Mouse (Mus musculus) stomach, embryonic 15.5 days (tissue): ENCODE results near the gene 1700019D03Rik. TPM values are rescaled to one million over a fixed set of nuclear protein-coding genes. Genes with fewer than 3 reads are reported as not detected.
"Not testable (repeated sequence)": the region's sequence is repeated elsewhere in the genome, so short reads cannot be mapped to it uniquely, and the experiment has no call there.

ENCODE experiments used
- ATAC-seq: fragments of 200-750 bp; cut with Nextera tagmentation; 2 replicates; pipeline ENCODE4 v1.8.0; 2017; ENCODE audit warnings: low read depth, moderate number of reproducible peaks, moderate TSS enrichment; ENCODE audit not compliant: insufficient read depth, low FRiP score
- H3K27ac ChIP-seq: fragments of 300-500 bp; sonication (generic); 2 replicates; pipeline ENCODE4 v1.5.1; 2015; ENCODE audit warnings: mild to moderate bottlenecking, inconsistent platforms
- H3K27me3 ChIP-seq: fragments of 300-500 bp; sonication (generic); replicated peaks from 2 replicates; pipeline ENCODE4 v1.6.1; 2015; ENCODE audit warnings: inconsistent platforms
- H3K36me3 ChIP-seq: fragments of 300-500 bp; sonication (generic); 2 replicates; pipeline ENCODE4 v1.6.1; 2015; ENCODE audit warnings: inconsistent platforms
- H3K4me1 ChIP-seq: fragments of 300-500 bp; sonication (generic); 2 replicates; pipeline ENCODE4 v1.6.1; 2015; ENCODE audit warnings: inconsistent platforms
- H3K4me2 ChIP-seq: fragments of 300-500 bp; sonication (generic); 2 replicates; pipeline ENCODE4 v1.6.1; 2015; ENCODE audit warnings: mild to moderate bottlenecking, inconsistent platforms
- H3K4me3 ChIP-seq: fragments of 300-500 bp; sonication (generic); replicated peaks from 2 replicates; pipeline ENCODE4 v1.5.1; 2015; ENCODE audit warnings: inconsistent platforms
- H3K9ac ChIP-seq: fragments of 300-500 bp; sonication (generic); 2 replicates; pipeline ENCODE4 v1.6.1; 2015; ENCODE audit warnings: inconsistent platforms
- H3K9me3 ChIP-seq: fragments of 300-500 bp; sonication (generic); 2 replicates; pipeline ENCODE4 v1.6.1; 2016; ENCODE audit warnings: inconsistent platforms
- WGBS: fragments of 180-500 bp; shearing (Covaris S2); methylation state at CpG from one replicate; pipeline ENCODE4 v1.1.7; 2015; 5-methylcytosine and 5-hydroxymethylcytosine counted together
- polyA plus RNA-seq: library from polyadenylated mRNA; unstranded; fragments of >200 nt; fragmentation: Nextera tagmentation; extraction: Ambion mirVana; gene quantifications from 2 replicates; pipeline ENCODE4 v1.2.1, GENCODE M21; 2015

Gene 1700019D03Rik
- polyA plus RNA-seq, 1 experiment from 2014 or later, result 13.5 TPM

DNA sequence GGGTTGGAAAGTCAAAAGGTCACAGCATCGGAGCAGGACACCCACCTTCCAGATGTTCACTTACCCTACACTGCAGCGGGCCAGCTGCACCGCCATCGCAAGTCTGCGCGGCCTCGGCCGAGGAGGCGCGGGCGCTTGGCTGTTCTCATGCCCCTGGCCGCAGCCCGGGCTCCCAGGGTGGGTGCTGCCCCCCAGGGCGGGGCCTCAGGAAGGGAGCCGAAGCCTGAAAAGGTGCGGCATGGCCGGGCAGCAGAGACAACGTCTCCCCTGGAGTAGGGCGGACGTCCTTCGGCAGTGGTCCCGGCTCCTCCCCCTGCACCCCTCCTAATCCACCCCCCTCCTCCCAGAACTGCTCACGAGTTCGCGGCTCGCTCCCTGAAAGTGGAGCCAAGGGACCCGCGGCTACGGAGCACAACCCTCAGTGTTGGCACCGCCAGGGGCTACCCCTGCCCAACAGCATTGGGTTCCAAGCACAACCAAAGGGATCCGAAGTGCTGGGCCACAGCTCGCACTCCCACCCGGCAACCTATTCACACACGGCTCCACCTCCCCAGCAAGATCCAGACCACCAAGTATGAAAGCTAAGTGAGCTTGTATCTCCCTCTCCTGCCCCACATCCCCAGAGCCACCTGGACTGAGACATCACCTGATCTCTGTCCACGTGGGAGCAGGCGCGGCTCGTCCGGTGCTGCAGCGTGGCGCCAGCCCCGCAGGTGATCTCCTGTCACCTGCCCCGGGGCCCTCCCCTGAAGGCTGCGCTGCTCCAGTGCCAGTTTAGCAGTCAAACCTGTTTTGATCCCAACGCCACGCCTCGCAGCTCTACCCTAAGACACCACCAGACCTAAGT lies 67.2 kb downstream of the 1700019D03Rik start:
- WGBS, result under 1% methylated on average over 47 of the region's 47 CpGs
- no peak overlapping the region; the same call in 1 of the 2 replicates for H3K27ac ChIP-seq
- ATAC-seq, result peak; percentile 89

DNA sequence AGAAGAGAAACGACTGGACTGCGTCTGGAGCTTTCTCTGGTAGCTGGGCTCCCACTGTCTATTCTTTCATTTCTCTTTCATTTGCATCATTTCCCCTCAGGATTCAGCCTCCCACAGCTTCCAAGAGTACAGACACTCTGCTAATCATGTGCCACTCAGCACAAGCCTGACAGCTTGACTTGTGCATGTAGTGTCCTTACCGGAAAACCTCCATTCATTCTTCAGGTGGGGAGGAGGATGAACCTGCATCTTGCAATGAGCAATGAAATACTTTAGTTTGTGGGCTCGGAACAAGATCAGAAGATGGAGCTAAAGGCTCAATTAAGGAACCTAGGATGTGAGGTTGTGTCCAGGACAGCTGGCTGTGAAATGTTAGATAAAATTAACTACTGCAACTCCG lies 67.8 kb downstream of the 1700019D03Rik start:
- peak overlapping the region; percentile 60 for H3K4me3 ChIP-seq
- peak overlapping the region; percentile 99 for H3K4me2 ChIP-seq
- no peak for ATAC-seq
- H3K36me3 ChIP-seq, result no peaks in the 10 kb centered on the region
- H3K27me3 ChIP-seq, result no peaks in the 10 kb centered on the region
- H3K4me1 ChIP-seq, result peaks cover 3% of the 10 kb centered on the region; the same call in 1 of the 2 replicates
- 3% methylated on average over 5 of the region's 5 CpGs for WGBS
- H3K9me3 ChIP-seq, result no peaks in the 10 kb centered on the region
- peak overlapping the region; percentile 46; the same call in 1 of the 2 replicates for H3K9ac ChIP-seq
- no peak overlapping the region for H3K27ac ChIP-seq

More for the DNA sequence above, 67.2 kb downstream of the 1700019D03Rik start:
- Histone ChIP-seq H3K27me3 (no peaks in the 10 kb centered on the region), H3K9me3 (no peaks in the 10 kb centered on the region), H3K9ac (peak overlapping the region; percentile 46; the same call in 1 of the 2 replicates), H3K36me3 (no peaks in the 10 kb centered on the region), H3K4me2 (peak overlapping the region; percentile 99), H3K4me3 (peak overlapping the region; percentile 60), H3K4me1 (peaks cover 3% of the 10 kb centered on the region; the same call in 1 of the 2 replicates)

DNA sequence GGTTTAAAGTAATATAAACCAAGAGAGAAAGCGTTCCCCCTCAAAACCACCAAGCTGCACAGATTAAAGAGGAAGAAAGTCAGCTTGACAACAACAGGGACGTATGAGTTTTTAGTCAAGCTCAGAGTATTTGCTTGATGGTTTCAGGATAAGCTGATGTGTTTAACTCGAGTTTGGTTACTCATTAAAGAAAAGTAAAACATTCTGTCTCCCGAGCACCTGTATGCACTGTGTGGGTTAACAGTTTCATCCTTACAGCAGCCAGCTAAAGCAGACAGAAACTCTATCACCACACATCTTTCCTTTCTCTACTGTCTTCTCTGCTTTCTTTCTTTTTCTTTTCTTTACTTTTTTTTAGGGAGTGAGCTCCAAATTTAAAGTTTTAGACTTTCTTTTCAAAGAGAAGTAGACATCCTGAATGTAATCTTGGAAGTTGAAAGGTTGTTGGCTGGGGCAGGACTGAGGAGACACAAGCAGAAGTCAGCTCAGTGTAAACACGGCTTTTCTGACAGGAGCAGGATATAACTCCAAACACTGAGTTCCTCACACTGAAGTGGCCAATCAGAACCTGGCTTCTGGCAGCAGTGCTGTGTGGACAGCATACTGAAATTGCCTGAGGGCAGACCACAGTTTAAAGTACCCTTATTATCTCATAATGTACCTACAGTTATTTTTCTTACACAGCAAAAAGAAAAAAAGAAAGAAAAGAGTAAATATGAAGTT lies 68.7 kb downstream of the 1700019D03Rik start:
- peak overlapping the region; percentile 99; the same call in 1 of the 2 replicates for H3K4me2 ChIP-seq
- no peak; the same call in 1 of the 2 replicates for ATAC-seq
- H3K27me3 ChIP-seq, result no peaks in the 10 kb centered on the region
- peaks cover 3% of the 10 kb centered on the region; the same call in 1 of the 2 replicates for H3K4me1 ChIP-seq
- WGBS, result 14% methylated on average over 5 of the region's 5 CpGs
- no peaks in the 10 kb centered on the region for H3K9me3 ChIP-seq
- no peak overlapping the region for H3K27ac ChIP-seq
- H3K36me3 ChIP-seq, result no peaks in the 10 kb centered on the region
- H3K4me3 ChIP-seq, result no peak overlapping the region
- H3K9ac ChIP-seq, result no peak overlapping the region

DNA sequence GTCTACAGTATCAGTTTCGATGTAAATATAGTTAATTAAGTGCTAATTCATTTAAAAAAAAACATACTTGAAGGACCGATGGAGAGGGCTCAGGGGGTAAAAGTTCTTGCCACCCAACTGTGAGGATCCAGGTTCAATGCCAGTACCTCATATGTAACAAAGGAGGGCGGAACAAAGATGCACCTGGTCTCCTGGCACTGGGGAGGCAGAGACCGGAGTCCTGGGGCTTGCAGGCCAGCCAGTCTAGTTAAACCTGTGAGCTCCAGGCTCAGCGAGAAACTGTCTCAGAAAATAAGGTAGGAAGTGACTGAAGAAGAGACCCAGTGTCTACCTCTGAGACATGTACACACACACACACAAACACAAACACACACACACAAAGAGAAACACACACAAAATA lies 72.1 kb downstream of the 1700019D03Rik start:
- ATAC-seq, result no peak
- Histone ChIP-seq H3K27me3 (no peaks in the 10 kb centered on the region), H3K9me3 (no peaks in the 10 kb centered on the region), H3K36me3 (no peaks in the 10 kb centered on the region), H3K9ac (no peak overlapping the region), H3K27ac (no peak overlapping the region), H3K4me1 (peaks cover 3% of the 10 kb centered on the region; the same call in 1 of the 2 replicates), H3K4me2 (no peak overlapping the region), H3K4me3 (no peak overlapping the region)
- 90% methylated on average over 5 of the region's 5 CpGs for WGBS

DNA sequence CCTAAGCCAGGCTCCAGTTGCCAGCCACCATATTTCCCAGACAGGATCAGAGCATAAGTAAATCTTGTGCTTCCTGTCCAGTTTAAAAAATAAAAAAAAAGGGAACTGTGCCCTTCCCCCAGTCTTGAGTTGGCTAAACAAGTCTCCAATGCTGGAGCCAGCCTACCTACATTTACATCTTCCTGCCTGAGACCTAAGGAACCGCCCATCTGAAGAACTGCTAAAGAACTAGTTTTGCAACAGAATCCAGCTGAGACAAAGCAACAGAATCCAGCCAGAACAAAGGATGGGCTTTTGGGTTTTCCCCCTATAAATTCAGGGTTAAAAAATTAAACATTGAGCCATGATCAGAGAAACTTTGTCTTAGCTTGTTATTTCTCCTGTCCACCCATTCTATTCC lies 81.0 kb downstream of the 1700019D03Rik start:
- H3K36me3 ChIP-seq, result no peaks in the 10 kb centered on the region
- H3K9me3 ChIP-seq, result no peaks in the 10 kb centered on the region
- no peak overlapping the region for H3K9ac ChIP-seq
- no peak overlapping the region for H3K4me3 ChIP-seq
- ATAC-seq, result no peak
- no peak overlapping the region for H3K27ac ChIP-seq
- no peaks in the 10 kb centered on the region for H3K4me1 ChIP-seq
- H3K27me3 ChIP-seq, result no peaks in the 10 kb centered on the region
- H3K4me2 ChIP-seq, result no peak overlapping the region
- WGBS, result 91% methylated on average over 1 of the region's 1 CpGs

DNA sequence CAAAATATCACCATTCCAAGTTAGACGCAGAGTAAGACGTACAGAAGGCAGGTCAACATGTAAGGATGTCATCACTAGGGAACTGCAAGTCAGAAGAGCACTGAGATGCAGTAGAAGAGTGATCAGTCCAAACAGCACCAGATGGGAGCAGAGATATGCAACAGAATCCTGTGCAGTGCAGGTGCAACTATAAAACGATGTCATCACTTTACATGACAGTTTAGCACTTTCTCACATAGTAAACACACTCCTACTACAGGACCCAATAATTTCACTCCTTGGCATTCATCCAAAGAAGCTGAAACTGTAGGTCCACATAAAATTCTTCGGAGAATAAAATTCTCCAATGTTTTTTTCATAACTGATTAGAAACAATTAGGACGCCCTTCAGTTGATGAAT lies 85.5 kb downstream of the 1700019D03Rik start:
- no peak overlapping the region for H3K9ac ChIP-seq
- H3K27ac ChIP-seq, result no peak overlapping the region
- H3K4me2 ChIP-seq, result no peak overlapping the region
- no peaks in the 10 kb centered on the region for H3K36me3 ChIP-seq
- H3K27me3 ChIP-seq, result no peaks in the 10 kb centered on the region
- no peak overlapping the region for H3K4me3 ChIP-seq
- H3K9me3 ChIP-seq, result no peaks in the 10 kb centered on the region
- H3K4me1 ChIP-seq, result no peaks in the 10 kb centered on the region
- no peak for ATAC-seq
- 81% methylated on average over 5 of the region's 5 CpGs for WGBS

DNA sequence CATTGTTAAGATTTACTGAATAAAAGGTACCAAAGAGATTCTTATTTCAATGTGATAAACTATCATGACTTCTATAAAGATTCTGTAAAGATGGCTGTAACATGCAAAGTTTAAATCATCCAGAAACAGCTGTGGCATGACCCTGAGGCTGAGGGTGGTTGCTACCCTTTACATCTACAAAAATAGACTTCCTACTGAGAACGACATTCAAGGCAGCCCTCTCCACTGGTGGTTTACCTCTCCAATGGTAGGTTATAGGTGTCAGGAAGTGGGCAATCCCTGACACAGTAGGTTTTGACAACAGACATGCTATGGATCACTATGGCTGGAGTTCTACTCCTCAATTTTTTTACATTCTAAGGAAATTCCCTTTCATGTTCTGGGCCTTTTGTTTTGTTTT lies 95.5 kb downstream of the 1700019D03Rik start:
- not testable (repeated sequence) for H3K9me3 ChIP-seq, H3K27ac ChIP-seq, ATAC-seq, H3K4me1 ChIP-seq, H3K9ac ChIP-seq, H3K4me3 ChIP-seq, H3K4me2 ChIP-seq, H3K36me3 ChIP-seq, H3K27me3 ChIP-seq
- WGBS, result 77% methylated on average over 1 of the region's 1 CpGs

DNA sequence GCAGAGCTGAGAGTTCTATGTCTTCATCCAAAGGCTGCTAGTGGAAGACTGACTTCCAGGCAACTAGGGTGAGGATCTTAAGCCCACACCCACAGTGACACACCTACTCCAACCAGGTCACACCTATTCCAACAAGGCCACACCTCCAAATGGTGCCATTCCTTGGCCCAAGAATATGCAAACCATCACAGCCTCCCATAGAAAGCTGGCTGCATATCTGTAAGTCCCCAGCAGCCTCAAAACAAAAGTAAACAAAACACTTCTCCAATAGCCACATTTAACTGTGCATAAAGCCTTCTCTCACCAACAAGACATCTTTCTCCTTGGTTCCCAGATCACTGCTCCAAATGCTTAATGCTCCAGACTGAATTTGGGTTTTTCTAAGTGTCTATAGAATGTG lies 101.1 kb downstream of the 1700019D03Rik start:
- H3K4me2 ChIP-seq, H3K27ac ChIP-seq, H3K27me3 ChIP-seq: not testable (repeated sequence)

DNA sequence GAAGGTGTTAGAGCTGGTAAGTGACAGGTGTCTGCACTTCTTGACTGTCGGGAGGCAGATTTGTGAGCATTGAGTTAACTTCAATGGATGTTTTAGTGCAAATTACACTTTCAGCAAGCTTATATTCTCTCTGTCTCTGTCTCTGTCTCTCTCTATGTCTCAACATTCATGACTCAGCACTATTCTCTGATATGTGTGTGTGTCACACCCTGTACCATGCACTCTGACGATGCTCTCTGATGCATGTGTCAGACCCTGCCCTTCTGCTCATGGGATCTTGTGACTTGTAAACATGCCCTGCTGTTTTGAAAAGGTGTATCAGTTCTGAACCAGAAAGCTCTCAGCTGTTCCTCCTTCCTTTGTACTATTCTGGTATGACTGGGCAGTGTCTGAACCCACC lies 103.3 kb downstream of the 1700019D03Rik start:
- Histone ChIP-seq H3K36me3 (no peaks in the 10 kb centered on the region), H3K4me2 (no peak overlapping the region), H3K4me3 (no peak overlapping the region), H3K9ac (no peak overlapping the region), H3K4me1 (no peaks in the 10 kb centered on the region), H3K27me3 (no peaks in the 10 kb centered on the region), H3K27ac (no peak overlapping the region), H3K9me3 (no peaks in the 10 kb centered on the region)
- ATAC-seq, result no peak
- 82% methylated on average over 2 of the region's 2 CpGs for WGBS

More for the DNA sequence above, 101.1 kb downstream of the 1700019D03Rik start:
- not testable (repeated sequence) for H3K4me3 ChIP-seq, H3K9ac ChIP-seq, H3K4me1 ChIP-seq, H3K9me3 ChIP-seq, H3K36me3 ChIP-seq, ATAC-seq

DNA sequence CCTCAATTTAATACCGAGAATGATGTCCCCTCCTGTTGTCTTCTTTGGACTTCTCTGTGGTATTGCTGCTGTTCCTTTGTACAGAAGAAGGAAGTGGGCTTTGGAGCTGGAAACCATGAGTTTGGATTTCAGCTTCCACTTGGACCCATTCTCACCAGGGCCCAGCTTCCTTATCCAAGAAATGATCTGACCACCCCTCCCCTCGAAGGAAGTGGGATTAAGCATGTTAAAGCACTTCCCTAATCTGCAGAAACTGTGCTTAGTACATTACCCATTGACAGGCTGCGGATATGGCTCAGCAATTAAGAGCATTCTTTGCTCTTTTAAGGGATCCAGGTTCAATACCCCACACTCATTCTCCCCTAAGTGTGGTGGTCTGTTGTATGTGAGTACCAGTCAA lies 110.2 kb downstream of the 1700019D03Rik start:
- Histone ChIP-seq H3K36me3 (no peaks in the 10 kb centered on the region), H3K27ac (no peak overlapping the region), H3K4me2 (no peak overlapping the region), H3K4me3 (no peak overlapping the region), H3K4me1 (no peaks in the 10 kb centered on the region), H3K9ac (no peak overlapping the region), H3K27me3 (no peaks in the 10 kb centered on the region), H3K9me3 (no peaks in the 10 kb centered on the region)
- ATAC-seq, result no peak
- 88% methylated on average over 3 of the region's 3 CpGs for WGBS

DNA sequence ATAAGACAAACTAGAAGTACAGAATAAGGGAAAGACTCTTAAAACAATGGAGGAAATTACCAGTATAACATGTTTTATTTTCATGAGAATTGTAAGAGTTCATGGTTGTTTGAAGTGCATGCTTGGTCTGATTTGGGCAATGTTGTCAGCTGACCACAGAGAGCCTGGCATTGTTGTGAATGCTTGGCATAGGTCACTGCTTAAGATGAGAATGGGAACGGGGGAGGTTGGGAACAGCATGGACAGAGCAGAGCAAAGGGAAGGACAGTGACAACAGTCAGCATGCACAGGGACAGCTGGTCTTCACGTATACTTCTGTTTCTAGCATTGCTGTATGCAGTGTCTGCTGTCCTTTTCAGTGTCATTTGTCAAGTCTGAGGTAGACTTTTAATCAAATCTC lies 135.8 kb downstream of the 1700019D03Rik start:
- H3K36me3 ChIP-seq, result no peaks in the 10 kb centered on the region
- H3K4me3 ChIP-seq, result no peak overlapping the region
- no peaks in the 10 kb centered on the region for H3K27me3 ChIP-seq
- H3K27ac ChIP-seq, result no peak overlapping the region
- no peaks in the 10 kb centered on the region for H3K4me1 ChIP-seq
- no peak for ATAC-seq
- no peaks in the 10 kb centered on the region for H3K9me3 ChIP-seq
- no peak overlapping the region for H3K4me2 ChIP-seq
- 76% methylated on average over 2 of the region's 2 CpGs for WGBS
- no peak overlapping the region for H3K9ac ChIP-seq
